Mouse (Mus musculus): Measurements from ENCODE around the gene Gm4187.
"Not testable (repeated sequence)": the region's sequence is repeated elsewhere in the genome, so short reads cannot be mapped to it uniquely, and the experiment has no call there.

Gene Gm4187

DNA sequence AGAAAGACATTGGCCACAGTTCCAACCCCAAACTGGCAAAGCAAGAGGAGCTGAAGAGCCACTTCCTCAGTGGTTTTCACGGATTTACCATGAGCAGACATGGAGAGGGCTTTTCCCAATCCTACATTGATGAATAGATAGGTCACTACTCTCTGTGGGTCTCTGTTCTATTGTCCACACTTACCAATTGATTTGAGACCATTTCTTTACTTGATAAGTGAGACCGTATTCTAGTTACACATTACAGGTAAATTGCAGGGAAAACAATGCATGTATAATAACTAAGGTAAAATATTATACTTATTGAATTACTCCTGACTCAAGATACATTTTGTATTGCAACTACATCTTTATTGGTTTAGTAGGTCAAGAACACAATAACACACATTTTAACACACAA, at the start of gene Gm4187:
TSS of gene Gm4187 (minus strand) at position 101 of the 400 bp plus-strand sequence.
- not testable (repeated sequence) for DNase-seq (ENCODE audit: low spot score)

DNA sequence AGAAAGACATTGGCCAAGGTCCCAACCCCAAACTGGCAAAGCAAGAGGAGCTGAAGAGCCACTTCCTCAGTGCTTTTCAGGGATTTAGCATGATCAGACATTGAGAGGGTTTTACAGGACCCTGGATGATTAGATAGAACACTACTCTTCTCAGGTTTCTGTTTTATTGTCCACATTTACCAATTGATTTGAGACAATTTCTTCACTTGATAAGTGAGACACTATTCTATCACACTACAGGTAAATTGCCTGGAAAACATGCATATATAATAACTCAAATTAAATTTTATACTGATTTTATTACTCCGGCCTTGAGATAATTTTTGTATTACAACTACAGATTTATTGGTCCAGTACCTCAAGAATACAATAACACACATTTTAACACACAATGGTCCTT, 41.4 kb upstream of the Gm4187 start, which contains the start of gene Gm8660:
TSS of gene Gm8660 (minus strand) at position 101 of the 400 bp plus-strand sequence.
- not testable (repeated sequence) for DNase-seq (ENCODE audit: low spot score)

Measured in embryo, embryonic 10 days (tissue).